Mouse (Mus musculus): ENCODE data around the gene Elavl4. TPM values are rescaled to one million over a fixed set of nuclear protein-coding genes. Genes with fewer than 3 reads are reported as not detected.

Elavl4 gene
- total and polyA plus RNA-seq, 2 experiments from 2014 or later, result 132 to 236 TPM

GRCm38 (mm10) chr4:110242879-110243278 is 108.8 kb downstream of the Elavl4 start:
- no peak for DNase-seq (ENCODE audit: low spot score)
- TF ChIP-seq CTCF (IDR thresholded peaks at IDR 0.05; ENCODE audit: low read depth), result no peak
- H3K9ac ChIP-seq (replicated peaks; ENCODE audit: low read length), result no peak overlapping the region
- H3K4me3 ChIP-seq (ENCODE audit: low read length), result no peak overlapping the region
- no peaks in the 10 kb centered on the region for H3K9me3 ChIP-seq (ENCODE audit: low read length)
- no peak overlapping the region for H3K27ac ChIP-seq
- H3K4me2 ChIP-seq (ENCODE audit: low read depth, low read length), result no peak overlapping the region
- H3K36me3 ChIP-seq (ENCODE audit: insufficient read depth, low read length), result peaks cover 11% of the 10 kb centered on the region; the same call in 1 of the 2 replicates
- no peak for ATAC-seq
- no peaks in the 10 kb centered on the region for H3K27me3 ChIP-seq (ENCODE audit: insufficient read depth, low read length)
- no peaks in the 10 kb centered on the region for H3K4me1 ChIP-seq (ENCODE audit: insufficient read depth, low read length)

GRCm38 (mm10) chr4:110234554-110234953 is 117.2 kb downstream of the Elavl4 start:
- no peak for ATAC-seq
- H3K4me1 ChIP-seq (ENCODE audit: insufficient read depth, low read length), result no peaks in the 10 kb centered on the region
- H3K9me3 ChIP-seq (ENCODE audit: low read length), result no peaks in the 10 kb centered on the region
- DNase-seq (ENCODE audit: low spot score), result no peak
- no peak overlapping the region for H3K27ac ChIP-seq
- no peaks in the 10 kb centered on the region for H3K27me3 ChIP-seq (ENCODE audit: insufficient read depth, low read length)
- TF ChIP-seq CTCF (IDR thresholded peaks at IDR 0.05; ENCODE audit: low read depth), result no peak
- H3K4me3 ChIP-seq (ENCODE audit: low read length), result no peak overlapping the region
- no peak overlapping the region for H3K4me2 ChIP-seq (ENCODE audit: low read depth, low read length)
- H3K36me3 ChIP-seq (ENCODE audit: insufficient read depth, low read length), result no peaks in the 10 kb centered on the region; the same call in 1 of the 2 replicates
- no peak overlapping the region for H3K9ac ChIP-seq (replicated peaks; ENCODE audit: low read length)
- 69% methylated on average over 1 of the region's 1 CpGs for WGBS

GRCm38 (mm10) chr4:110232327-110232726 is 119.4 kb downstream of the Elavl4 start:
- WGBS, result 67% methylated on average over 3 of the region's 3 CpGs
- H3K36me3 ChIP-seq (ENCODE audit: insufficient read depth, low read length), result no peaks in the 10 kb centered on the region; the same call in 1 of the 2 replicates

GRCm38 (mm10) chr4:110231799-110232198 is 119.9 kb downstream of the Elavl4 start:
- 72% methylated on average over 4 of the region's 4 CpGs for WGBS
- no peaks in the 10 kb centered on the region for H3K9me3 ChIP-seq (ENCODE audit: low read length)
- no peak overlapping the region for H3K4me3 ChIP-seq (ENCODE audit: low read length)
- no peak overlapping the region for H3K27ac ChIP-seq
- TF ChIP-seq CTCF (IDR thresholded peaks at IDR 0.05; ENCODE audit: low read depth), result no peak
- no peak overlapping the region for H3K4me2 ChIP-seq (ENCODE audit: low read depth, low read length)
- no peak overlapping the region for H3K9ac ChIP-seq (replicated peaks; ENCODE audit: low read length)
- no peak for ATAC-seq
- no peaks in the 10 kb centered on the region for H3K27me3 ChIP-seq (ENCODE audit: insufficient read depth, low read length)
- no peaks in the 10 kb centered on the region for H3K4me1 ChIP-seq (ENCODE audit: insufficient read depth, low read length)
- DNase-seq (ENCODE audit: low spot score), result no peak
- no peaks in the 10 kb centered on the region; the same call in 1 of the 2 replicates for H3K36me3 ChIP-seq (ENCODE audit: insufficient read depth, low read length)

More at GRCm38 (mm10) chr4:110232327-110232726, 119.4 kb downstream of the Elavl4 start:
- no peak for TF ChIP-seq CTCF (IDR thresholded peaks at IDR 0.05; ENCODE audit: low read depth)
- Histone ChIP-seq H3K4me2 (ENCODE audit: low read depth, low read length) (no peak overlapping the region), H3K9me3 (ENCODE audit: low read length) (no peaks in the 10 kb centered on the region), H3K9ac (replicated peaks; ENCODE audit: low read length) (no peak overlapping the region), H3K27me3 (ENCODE audit: insufficient read depth, low read length) (no peaks in the 10 kb centered on the region), H3K4me3 (ENCODE audit: low read length) (no peak overlapping the region), H3K4me1 (ENCODE audit: insufficient read depth, low read length) (no peaks in the 10 kb centered on the region), H3K27ac (no peak overlapping the region)
- DNase-seq (ENCODE audit: low spot score) (no peak), ATAC-seq (no peak)

GRCm38 (mm10) chr4:110229652-110230051 is 122.1 kb downstream of the Elavl4 start:
- 88% methylated on average over 1 of the region's 1 CpGs for WGBS
- TF ChIP-seq CTCF (IDR thresholded peaks at IDR 0.05; ENCODE audit: low read depth), result no peak
- DNase-seq (ENCODE audit: low spot score) (no peak), ATAC-seq (no peak)
- no peaks in the 10 kb centered on the region for H3K9me3 ChIP-seq (ENCODE audit: low read length)
- no peaks in the 10 kb centered on the region; the same call in 1 of the 2 replicates for H3K36me3 ChIP-seq (ENCODE audit: insufficient read depth, low read length)
- H3K27me3 ChIP-seq (ENCODE audit: insufficient read depth, low read length), result no peaks in the 10 kb centered on the region
- no peak overlapping the region for H3K4me3 ChIP-seq (ENCODE audit: low read length)
- no peaks in the 10 kb centered on the region for H3K4me1 ChIP-seq (ENCODE audit: insufficient read depth, low read length)
- no peak overlapping the region for H3K27ac ChIP-seq
- H3K4me2 ChIP-seq (ENCODE audit: low read depth, low read length), result no peak overlapping the region
- no peak overlapping the region for H3K9ac ChIP-seq (replicated peaks; ENCODE audit: low read length)

- H3K4me3 ChIP-seq (ENCODE audit: low read length), result no peak overlapping the region
- DNase-seq (ENCODE audit: low spot score) (no peak), ATAC-seq (no peak)
- H3K9me3 ChIP-seq (ENCODE audit: low read length), result no peaks in the 10 kb centered on the region
- no peak overlapping the region for H3K27ac ChIP-seq
- TF ChIP-seq CTCF (IDR thresholded peaks at IDR 0.05; ENCODE audit: low read depth), result no peak
- H3K36me3 ChIP-seq (ENCODE audit: insufficient read depth, low read length), result no peaks in the 10 kb centered on the region; the same call in 1 of the 2 replicates
- no peaks in the 10 kb centered on the region for H3K27me3 ChIP-seq (ENCODE audit: insufficient read depth, low read length)
- no peaks in the 10 kb centered on the region for H3K4me1 ChIP-seq (ENCODE audit: insufficient read depth, low read length)
- no peak overlapping the region for H3K9ac ChIP-seq (replicated peaks; ENCODE audit: low read length)
- H3K4me2 ChIP-seq (ENCODE audit: low read depth, low read length), result no peak overlapping the region
These were observed 122.5 kb downstream of the Elavl4 start for GRCm38 (mm10) chr4:110229238-110229637.

- H3K27me3 ChIP-seq (ENCODE audit: insufficient read depth, low read length), result no peaks in the 10 kb centered on the region
- H3K4me1 ChIP-seq (ENCODE audit: insufficient read depth, low read length), result no peaks in the 10 kb centered on the region
- WGBS, result 63% methylated on average over 8 of the region's 8 CpGs
- H3K9me3 ChIP-seq (ENCODE audit: low read length), result no peaks in the 10 kb centered on the region
- ATAC-seq, result no peak
- no peak overlapping the region for H3K27ac ChIP-seq
- H3K9ac ChIP-seq (replicated peaks; ENCODE audit: low read length), result no peak overlapping the region
- H3K36me3 ChIP-seq (ENCODE audit: insufficient read depth, low read length), result no peaks in the 10 kb centered on the region; the same call in 1 of the 2 replicates
- no peak overlapping the region for H3K4me3 ChIP-seq (ENCODE audit: low read length)
- no peak overlapping the region for H3K4me2 ChIP-seq (ENCODE audit: low read depth, low read length)
- no peak for TF ChIP-seq CTCF (IDR thresholded peaks at IDR 0.05; ENCODE audit: low read depth)
- no peak for DNase-seq (ENCODE audit: low spot score)
These were observed 124.1 kb downstream of the Elavl4 start for GRCm38 (mm10) chr4:110227621-110228031.
